Comparison of ENCODE assay signal across 21 mouse cellular contexts in the genomic region with DNA sequence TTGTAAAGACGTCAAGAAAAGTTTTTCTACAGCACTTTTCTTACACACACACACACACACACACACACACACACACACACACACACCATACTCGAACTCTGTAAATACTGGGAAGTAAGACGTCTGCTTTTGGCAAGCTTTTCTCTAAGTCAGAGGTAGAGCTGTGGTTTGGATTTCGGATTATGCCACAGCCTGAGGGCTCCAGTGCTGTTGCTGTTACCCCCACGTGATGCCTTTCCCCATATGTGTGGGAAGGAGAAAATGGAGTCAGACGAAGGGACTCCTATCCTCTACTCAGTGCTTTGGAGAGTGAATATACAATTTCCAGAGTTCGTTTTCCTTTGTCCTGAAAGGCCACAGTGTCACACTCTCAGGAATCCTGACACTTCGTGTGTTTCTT.
DNase-seq lines count a peak whose midpoint lies in the region; ATAC-seq and TF ChIP-seq lines count a peak whose summit lies in the region.
"Had no signal": no experiment of that assay in that cellular context is flagged by ENCODE, and none has a peak within 500 bp of the region (broad histone marks: within the 10 kb centered on the region; RNA-seq: fewer than 3 reads in every experiment).

No protein-coding gene starts in this region.

- H3K27me3 ChIP-seq in midbrain, embryonic 12.5 days, result no peaks in the 10 kb centered on the region
- H3K27me3 ChIP-seq in midbrain, embryonic 13.5 days, result no peaks in the 10 kb centered on the region
- H3K27me3 ChIP-seq in intestine, postnatal 0 days (replicated peaks; ENCODE audit: control insufficient read depth, insufficient read depth, low read length), result no peaks in the 10 kb centered on the region
- H3K27me3 ChIP-seq: embryonic facial prominence, embryonic 12.5 days; embryonic facial prominence, embryonic 15.5 days; hindbrain, embryonic 13.5 days; intestine, embryonic 15.5 days had no signal

- DNase-seq in frontal cortex, postnatal 14 days (ENCODE audit: low spot score in 2 of 2), result no peak
- DNase-seq in left cerebral cortex, postnatal 4 days, result peak; percentile 8
- no peak for DNase-seq in left cerebral cortex, adult 9 months (ENCODE audit: low spot score in 2 of 2)
- DNase-seq in 3T3-L1 (ENCODE audit: low read depth, low spot score), result peak; percentile 9
- DNase-seq: adrenal gland, adult 8-10 months; adrenal gland, postnatal 25 days; cerebellum, adult 8-10 months; forebrain, postnatal 0 days; gastrocnemius, postnatal 10 days; gastrocnemius, postnatal 36 days; heart, adult 2 months had no signal

- H3K4me3 ChIP-seq in midbrain, embryonic 12.5 days, result no peak overlapping the region
- no peak overlapping the region for H3K4me3 ChIP-seq in midbrain, embryonic 13.5 days (replicated peaks)
- H3K4me3 ChIP-seq in intestine, postnatal 0 days (ENCODE audit: low read depth, low read length), result no peak overlapping the region
- H3K4me3 ChIP-seq: embryonic facial prominence, embryonic 12.5 days; embryonic facial prominence, embryonic 15.5 days; heart, adult 2 months; hindbrain, embryonic 13.5 days; intestine, embryonic 15.5 days had no signal

- no peaks in the 10 kb centered on the region for H3K36me3 ChIP-seq in midbrain, embryonic 12.5 days
- H3K36me3 ChIP-seq in midbrain, embryonic 13.5 days, result no peaks in the 10 kb centered on the region
- no peaks in the 10 kb centered on the region for H3K36me3 ChIP-seq in intestine, postnatal 0 days (ENCODE audit: control insufficient read depth, insufficient read depth)
- H3K36me3 ChIP-seq: embryonic facial prominence, embryonic 12.5 days; embryonic facial prominence, embryonic 15.5 days; hindbrain, embryonic 13.5 days; intestine, embryonic 15.5 days had no signal

- peak overlapping the region; percentile 13; the same call in 1 of the 2 replicates for H3K4me2 ChIP-seq in midbrain, embryonic 12.5 days (replicated peaks)
- no peak overlapping the region for H3K4me2 ChIP-seq in midbrain, embryonic 13.5 days (replicated peaks)
- H3K4me2 ChIP-seq in intestine, postnatal 0 days (replicated peaks; ENCODE audit: low read depth), result no peak overlapping the region
- H3K4me2 ChIP-seq: embryonic facial prominence, embryonic 12.5 days; embryonic facial prominence, embryonic 15.5 days; heart, embryonic 11.5 days; hindbrain, embryonic 13.5 days; intestine, embryonic 15.5 days had no signal

- intact Hi-C loops in left cerebral cortex, postnatal 4 days (cut with DNase I), result no loop called here

- peak; percentile 16 for ATAC-seq in frontal cortex, adult (ENCODE audit: low TSS enrichment)
- ATAC-seq in midbrain, embryonic 12.5 days (ENCODE audit: low FRiP score, low read depth), result 0 out of 2 replicates have a peak, but pooled peaks have one; percentile 54
- no peak for ATAC-seq in midbrain, embryonic 13.5 days
- no peak for ATAC-seq in intestine, postnatal 0 days
- ATAC-seq: CD4-positive, CD25-positive, alpha-beta regulatory T cell, adult 4 months; intestine, embryonic 15.5 days had no signal

- WGBS in midbrain, embryonic 12.5 days, result 57% methylated on average over 8 of the region's 8 CpGs
- WGBS in midbrain, embryonic 13.5 days, result 58% methylated on average over 8 of the region's 8 CpGs
- 75% methylated on average over 8 of the region's 8 CpGs for WGBS in intestine, postnatal 0 days

- H3K27ac ChIP-seq in midbrain, embryonic 12.5 days (replicated peaks), result no peak overlapping the region
- no peak overlapping the region for H3K27ac ChIP-seq in midbrain, embryonic 13.5 days
- H3K27ac ChIP-seq in intestine, postnatal 0 days (ENCODE audit: low read depth, low read length), result no peak overlapping the region
- H3K27ac ChIP-seq: embryonic facial prominence, embryonic 12.5 days; embryonic facial prominence, embryonic 15.5 days; heart, adult 2 months; hindbrain, embryonic 13.5 days; intestine, embryonic 15.5 days had no signal

- no peaks in the 10 kb centered on the region for H3K9me3 ChIP-seq in midbrain, embryonic 12.5 days
- no peaks in the 10 kb centered on the region for H3K9me3 ChIP-seq in midbrain, embryonic 13.5 days
- H3K9me3 ChIP-seq in intestine, postnatal 0 days (ENCODE audit: control insufficient read depth), result no peaks in the 10 kb centered on the region
- H3K9me3 ChIP-seq: embryonic facial prominence, embryonic 12.5 days; embryonic facial prominence, embryonic 15.5 days; hindbrain, embryonic 13.5 days; intestine, embryonic 15.5 days had no signal

- H3K4me1 ChIP-seq in midbrain, embryonic 12.5 days, result peaks cover 5% of the 10 kb centered on the region; the same call in 1 of the 2 replicates
- 0 out of 2 replicates have a peak, but pooled peaks cover 4% of the 10 kb centered on the region for H3K4me1 ChIP-seq in midbrain, embryonic 13.5 days (replicated peaks)
- H3K4me1 ChIP-seq in intestine, postnatal 0 days (replicated peaks; ENCODE audit: control insufficient read depth, insufficient read depth, low read length), result no peaks in the 10 kb centered on the region
- H3K4me1 ChIP-seq: embryonic facial prominence, embryonic 12.5 days; embryonic facial prominence, embryonic 15.5 days; hindbrain, embryonic 13.5 days; intestine, embryonic 15.5 days had no signal

- TF ChIP-seq CTCF in intestine, postnatal 0 days (IDR thresholded peaks at IDR 0.05; ENCODE audit: low read depth), result no peak

- no peak overlapping the region for H3K9ac ChIP-seq in midbrain, embryonic 12.5 days (replicated peaks)
- H3K9ac ChIP-seq in midbrain, embryonic 13.5 days (replicated peaks), result no peak overlapping the region
- no peak overlapping the region for H3K9ac ChIP-seq in intestine, postnatal 0 days (ENCODE audit: low read depth, low read length)
- H3K9ac ChIP-seq: embryonic facial prominence, embryonic 12.5 days; embryonic facial prominence, embryonic 15.5 days; forebrain, postnatal 0 days; hindbrain, embryonic 13.5 days; intestine, embryonic 15.5 days had no signal

Comparison
In these comparisons a context has a peak if more than half of its experiments do, and no peak if none do; other contexts are left out.
1. ATAC-seq: peak in frontal cortex, adult (single experiment) and midbrain, embryonic 12.5 days (single experiment); none in midbrain, embryonic 13.5 days (single experiment) and intestine, postnatal 0 days (single experiment).
2. DNase-seq: peak in left cerebral cortex, postnatal 4 days (single experiment) and 3T3-L1 (single experiment); none in frontal cortex, postnatal 14 days (0 of 2) and left cerebral cortex, adult 9 months (0 of 2).